Mouse (Mus musculus): ENCODE data around the gene Phf10. TPM values are rescaled to one million over a fixed set of nuclear protein-coding genes. Genes with fewer than 3 reads are reported as not detected.
"Not testable (repeated sequence)": the region's sequence is repeated elsewhere in the genome, so short reads cannot be mapped to it uniquely, and the experiment has no call there.

Gene Phf10
- polyA plus RNA-seq, 1 experiment = 84.2 TPM

DNA sequence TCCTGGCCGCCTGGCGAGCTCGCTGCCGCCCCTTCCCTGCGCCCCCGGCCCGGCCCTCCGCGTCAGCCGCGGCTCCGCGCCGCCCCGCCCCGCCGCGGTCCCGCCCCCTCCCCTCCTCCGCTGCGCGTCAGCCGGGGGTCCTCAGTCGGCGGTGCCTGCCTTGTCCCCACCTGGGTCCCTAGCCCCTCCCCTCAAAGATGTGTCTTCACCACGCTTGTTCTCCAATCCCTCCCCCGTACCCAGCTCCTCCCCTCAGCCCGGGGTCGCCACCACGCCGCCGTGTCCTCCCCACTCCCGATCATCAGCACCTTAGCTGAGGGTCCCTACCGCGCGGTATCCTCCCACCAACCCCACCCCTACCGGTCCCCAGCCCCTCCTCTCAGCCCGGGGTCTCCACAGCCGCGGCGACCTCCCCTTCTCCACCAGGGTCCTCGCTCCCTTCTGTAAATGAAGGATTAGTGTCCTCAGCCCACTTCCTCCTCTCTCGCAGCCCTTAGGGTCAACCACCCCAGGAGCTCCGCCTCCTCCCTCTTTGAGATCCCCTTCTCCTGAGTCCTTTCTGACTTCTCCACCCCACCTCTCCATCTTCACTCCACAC is 583 bp upstream of the Phf10 start:
- H3K4me1 ChIP-seq (ENCODE audit: control insufficient read depth, insufficient read depth, low read length); H3K4me3 ChIP-seq (replicated peaks; ENCODE audit: control insufficient read depth, low read depth, low read length): not testable (repeated sequence)
- no CpG with 5 or more reads among the region's 44 CpGs for WGBS

DNA sequence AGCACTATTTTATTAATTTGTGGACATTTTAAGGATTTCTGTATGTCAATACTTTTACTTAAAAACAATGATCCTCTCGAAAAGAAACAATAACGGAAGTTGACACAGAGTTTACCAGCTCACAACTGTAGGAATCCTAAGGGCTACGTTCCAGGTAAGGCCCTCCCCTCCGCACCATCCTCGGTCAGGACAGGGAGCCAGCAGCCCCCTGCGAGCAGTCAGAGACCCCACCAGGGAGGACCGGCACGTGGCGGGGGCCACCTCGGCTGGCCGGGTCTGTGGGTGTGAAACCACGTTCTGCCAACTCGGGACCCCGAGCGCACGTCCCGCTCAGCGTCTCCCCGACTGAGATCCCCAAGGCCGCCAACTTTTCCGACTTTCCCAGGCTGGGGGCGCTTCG is 553 bp downstream of the Phf10 start:
- WGBS = under 1% methylated on average over 23 of the region's 23 CpGs
- Histone ChIP-seq H3K4me1 (ENCODE audit: control insufficient read depth, insufficient read depth, low read length) (no peaks in the 10 kb centered on the region; the same call in 1 of the 2 replicates), H3K27ac (ENCODE audit: control insufficient read depth, insufficient read depth, low read depth, low read length, poor library complexity) (peak overlapping the region; percentile 88), H3K4me3 (replicated peaks; ENCODE audit: control insufficient read depth, low read depth, low read length) (peak overlapping the region; percentile 98)
- TF ChIP-seq POLR2A (IDR thresholded peaks at IDR 0.05; ENCODE audit: borderline replicate concordance, control insufficient read depth, low read depth, low read length) = no peak
- TF ChIP-seq CTCF (IDR thresholded peaks at IDR 0.05; ENCODE audit: control insufficient read depth, insufficient read depth, low read length) = no peak

More for the DNA sequence above, 583 bp upstream of the Phf10 start:
- H3K27ac ChIP-seq (ENCODE audit: control insufficient read depth, insufficient read depth, low read depth, low read length, poor library complexity) = not testable (repeated sequence)

DNA sequence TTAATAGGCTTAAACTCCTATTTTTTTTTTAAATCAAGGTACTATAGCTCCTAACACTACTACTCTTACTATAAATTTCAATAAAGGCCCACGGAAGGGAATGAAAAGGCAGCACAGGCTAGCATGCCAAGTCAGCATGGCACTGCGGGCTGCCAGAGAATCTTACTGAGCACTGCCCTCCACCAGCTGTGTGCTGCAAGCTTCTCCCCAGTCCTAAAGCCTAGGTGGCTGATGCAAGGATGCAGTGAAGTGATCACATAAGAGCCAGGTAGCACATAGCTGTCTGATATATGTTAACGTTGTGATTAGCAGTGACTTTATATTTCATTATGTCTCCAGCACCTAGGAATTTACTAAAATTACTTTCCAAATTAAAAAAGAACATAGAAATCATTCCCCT is 1.1 kb downstream of the Phf10 start:
- 19% methylated on average over 3 of the region's 3 CpGs for WGBS
- Histone ChIP-seq H3K4me3 (replicated peaks; ENCODE audit: control insufficient read depth, low read depth, low read length) (peak overlapping the region; percentile 98), H3K27ac (ENCODE audit: control insufficient read depth, insufficient read depth, low read depth, low read length, poor library complexity) (no peak overlapping the region), H3K4me1 (ENCODE audit: control insufficient read depth, insufficient read depth, low read length) (no peaks in the 10 kb centered on the region; the same call in 1 of the 2 replicates)
- TF ChIP-seq POLR2A (IDR thresholded peaks at IDR 0.05; ENCODE audit: borderline replicate concordance, control insufficient read depth, low read depth, low read length) (no peak), CTCF (IDR thresholded peaks at IDR 0.05; ENCODE audit: control insufficient read depth, insufficient read depth, low read length) (no peak)

DNA sequence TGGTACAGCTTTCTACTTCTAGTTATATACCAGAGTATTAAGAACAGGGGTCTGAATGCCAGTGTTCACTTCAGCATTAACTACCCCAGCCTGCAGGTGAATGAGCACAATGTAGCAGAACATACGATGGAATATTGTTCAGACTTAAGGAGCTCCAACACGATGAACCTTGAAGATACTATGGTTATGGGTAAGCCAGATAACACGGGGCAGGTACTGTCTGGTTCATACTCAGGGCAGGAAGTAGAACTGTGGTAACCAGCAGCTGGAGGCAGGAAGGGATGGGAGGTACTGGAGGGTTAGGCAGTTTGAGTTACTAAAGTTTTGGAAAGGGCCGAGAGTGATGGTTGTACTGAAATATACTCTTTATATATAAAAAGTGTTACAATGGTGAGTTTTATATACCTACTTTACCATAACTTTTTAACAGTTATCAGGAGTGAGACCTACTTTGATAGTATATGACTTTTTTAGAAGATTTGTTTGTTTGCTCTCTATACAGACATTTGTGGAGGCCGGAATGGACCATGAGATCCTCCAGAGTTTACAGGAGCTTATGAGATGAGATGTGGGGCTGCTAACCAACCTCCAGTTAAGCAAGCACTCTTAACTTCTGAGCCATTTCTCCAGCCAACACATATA is 2.3 kb downstream of the Phf10 start:
- TF ChIP-seq CTCF (IDR thresholded peaks at IDR 0.05; ENCODE audit: control insufficient read depth, insufficient read depth, low read length) (no peak), POLR2A (IDR thresholded peaks at IDR 0.05; ENCODE audit: borderline replicate concordance, control insufficient read depth, low read depth, low read length) (no peak)
- WGBS = 49% methylated on average over 5 of the region's 5 CpGs
- Histone ChIP-seq H3K27ac (ENCODE audit: control insufficient read depth, insufficient read depth, low read depth, low read length, poor library complexity) (no peak overlapping the region), H3K4me1 (ENCODE audit: control insufficient read depth, insufficient read depth, low read length) (no peaks in the 10 kb centered on the region; the same call in 1 of the 2 replicates), H3K4me3 (replicated peaks; ENCODE audit: control insufficient read depth, low read depth, low read length) (no peak overlapping the region)

DNA sequence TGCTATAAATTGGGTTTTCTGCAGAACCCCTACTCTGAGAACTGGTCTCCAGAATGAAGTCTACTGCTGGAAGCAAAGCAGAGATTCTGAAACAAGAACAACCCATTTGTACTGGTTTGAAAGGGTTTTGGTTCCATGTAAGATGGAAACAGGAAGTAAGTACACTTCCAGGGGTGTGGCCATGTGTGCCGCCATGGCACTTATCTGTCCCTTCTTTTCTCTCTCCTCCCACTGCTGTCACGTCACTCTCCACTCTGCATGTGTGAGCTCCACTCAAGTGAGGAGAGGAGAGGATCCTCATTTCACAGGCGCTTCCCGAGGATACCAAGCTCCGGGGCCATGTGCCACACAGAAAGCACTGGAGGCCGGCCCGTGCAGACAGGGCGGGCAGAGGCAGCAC is 7.6 kb downstream of the Phf10 start:
- no peaks in the 10 kb centered on the region for H3K4me1 ChIP-seq (ENCODE audit: control insufficient read depth, insufficient read depth, low read length)
- H3K4me3 ChIP-seq (replicated peaks; ENCODE audit: control insufficient read depth, low read depth, low read length) = no peak overlapping the region
- TF ChIP-seq POLR2A (IDR thresholded peaks at IDR 0.05; ENCODE audit: borderline replicate concordance, control insufficient read depth, low read depth, low read length) (no peak), CTCF (IDR thresholded peaks at IDR 0.05; ENCODE audit: control insufficient read depth, insufficient read depth, low read length) (no peak)
- 78% methylated on average over 8 of the region's 8 CpGs for WGBS
- H3K27ac ChIP-seq (ENCODE audit: control insufficient read depth, insufficient read depth, low read depth, low read length, poor library complexity) = no peak overlapping the region

DNA sequence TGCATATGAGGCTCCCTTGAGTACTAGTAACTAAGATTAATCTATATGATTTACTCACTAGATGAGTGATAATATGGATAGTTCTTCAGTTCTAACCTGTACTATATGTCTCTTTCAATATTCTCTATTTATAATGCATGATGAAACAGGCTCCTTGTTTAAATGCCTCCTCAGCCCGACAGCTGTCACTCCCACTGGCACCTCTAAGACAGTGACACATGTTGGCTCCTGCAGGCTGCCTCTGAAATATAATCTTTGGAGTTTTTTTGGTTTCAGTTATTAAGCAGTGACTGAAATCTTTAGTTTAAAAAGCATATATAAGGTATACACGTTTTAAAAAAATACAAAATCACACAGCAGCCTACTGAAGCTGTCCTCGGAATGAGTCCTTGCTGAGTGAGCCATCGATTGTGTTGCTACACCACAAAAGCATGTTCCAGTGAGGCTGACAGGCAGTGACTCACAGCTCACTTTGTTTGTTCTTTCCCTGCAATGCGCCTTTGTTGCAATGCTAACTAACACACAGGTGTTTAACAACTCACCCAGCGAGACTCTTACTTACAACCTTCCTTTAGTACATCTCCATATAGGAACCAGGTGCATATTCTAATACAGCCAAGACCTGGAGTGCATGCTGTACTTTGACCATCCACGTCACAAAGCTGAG is 11.8 kb downstream of the Phf10 start:
- 88% methylated on average over 7 of the region's 7 CpGs for WGBS
- H3K4me1 ChIP-seq (ENCODE audit: control insufficient read depth, insufficient read depth, low read length) = no peaks in the 10 kb centered on the region; the same call in 1 of the 2 replicates
- no peak overlapping the region for H3K4me3 ChIP-seq (replicated peaks; ENCODE audit: control insufficient read depth, low read depth, low read length)
- TF ChIP-seq CTCF (IDR thresholded peaks at IDR 0.05; ENCODE audit: control insufficient read depth, insufficient read depth, low read length) = no peak
- TF ChIP-seq POLR2A (IDR thresholded peaks at IDR 0.05; ENCODE audit: borderline replicate concordance, control insufficient read depth, low read depth, low read length) = no peak
- no peak overlapping the region for H3K27ac ChIP-seq (ENCODE audit: control insufficient read depth, insufficient read depth, low read depth, low read length, poor library complexity)

DNA sequence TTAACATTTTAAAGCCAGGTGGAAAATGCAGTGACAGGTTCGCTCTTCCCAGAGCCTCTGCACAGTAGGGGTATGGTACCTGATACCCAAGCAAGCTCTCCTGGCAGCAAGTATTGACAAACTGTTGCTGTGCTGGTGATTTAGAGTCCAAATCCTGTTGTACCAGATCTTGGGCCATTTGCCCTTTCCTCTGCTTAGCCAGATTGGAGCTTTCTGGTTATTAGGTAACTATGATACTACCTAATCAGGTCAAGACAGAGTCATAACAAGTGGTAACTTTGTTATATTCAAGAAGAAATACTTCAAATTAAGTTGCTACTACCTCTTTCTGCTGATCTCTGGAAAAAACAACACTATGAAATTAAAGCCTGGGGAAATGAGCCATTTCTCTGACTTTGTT is 16.5 kb downstream of the Phf10 start:
- no peak overlapping the region for H3K4me3 ChIP-seq (replicated peaks; ENCODE audit: control insufficient read depth, low read depth, low read length)
- H3K27ac ChIP-seq (ENCODE audit: control insufficient read depth, insufficient read depth, low read depth, low read length, poor library complexity) = no peak overlapping the region
- H3K4me1 ChIP-seq (ENCODE audit: control insufficient read depth, insufficient read depth, low read length) = no peaks in the 10 kb centered on the region; the same call in 1 of the 2 replicates
- WGBS = 94% methylated on average over 1 of the region's 1 CpGs
- TF ChIP-seq POLR2A (IDR thresholded peaks at IDR 0.05; ENCODE audit: borderline replicate concordance, control insufficient read depth, low read depth, low read length) (no peak), CTCF (IDR thresholded peaks at IDR 0.05; ENCODE audit: control insufficient read depth, insufficient read depth, low read length) (no peak)

DNA sequence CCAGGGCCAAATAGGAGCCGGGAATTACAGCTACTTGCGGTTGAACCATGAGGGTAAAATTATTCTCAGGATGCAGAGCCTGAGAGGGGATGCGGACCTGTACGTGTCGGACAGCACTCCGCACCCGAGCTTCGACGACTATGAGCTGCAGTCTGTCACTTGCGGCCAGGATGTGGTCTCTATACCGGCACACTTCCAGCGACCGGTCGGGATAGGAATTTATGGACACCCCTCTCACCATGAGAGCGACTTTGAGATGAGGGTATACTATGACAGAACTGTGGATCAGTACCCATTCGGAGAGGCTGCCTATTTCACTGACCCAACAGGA is 17.4 kb downstream of the Phf10 start:
- Histone ChIP-seq H3K4me3 (replicated peaks; ENCODE audit: control insufficient read depth, low read depth, low read length) (peak overlapping the region; percentile 92), H3K4me1 (ENCODE audit: control insufficient read depth, insufficient read depth, low read length) (no peaks in the 10 kb centered on the region; the same call in 1 of the 2 replicates), H3K27ac (ENCODE audit: control insufficient read depth, insufficient read depth, low read depth, low read length, poor library complexity) (peak overlapping the region; percentile 69; the same call in 1 of the 2 replicates)
- TF ChIP-seq CTCF (IDR thresholded peaks at IDR 0.05; ENCODE audit: control insufficient read depth, insufficient read depth, low read length) (no peak), POLR2A (IDR thresholded peaks at IDR 0.05; ENCODE audit: borderline replicate concordance, control insufficient read depth, low read depth, low read length) (no peak)
- 14% methylated on average over 16 of the region's 16 CpGs for WGBS
